Mouse (Mus musculus) MEL (cell line): ENCODE data around the gene Sgms1. TPM values are rescaled to one million over a fixed set of nuclear protein-coding genes. Genes with fewer than 3 reads are reported as not detected.

ENCODE experiments used
- DNase-seq: peaks from one replicate; pipeline ENCODE4 v3.0.0; 2011; ENCODE audit warnings: low read depth, low spot score
- H3K27ac ChIP-seq: 2 replicates; pipeline ENCODE4 v1.5.1; 2012; ENCODE audit warnings: low read depth, mild to moderate bottlenecking, control low read depth, low read length, moderate library complexity; ENCODE audit not compliant: control insufficient read depth
- H3K27me3 ChIP-seq, 2 experiments: fragments of 150-350 bp in 1 of 2; sonication (generic) in 1 of 2; 2 replicates each; pipeline ENCODE4 v1.6.1; 2012; ENCODE audit warnings: low read length in 2 of 2, mild to moderate bottlenecking in 2 of 2, improper control_type of control experiment in 1 of 2, moderate library complexity in 1 of 2; ENCODE audit not compliant: insufficient read depth in 2 of 2, control insufficient read depth in 1 of 2
- H3K36me3 ChIP-seq, 2 experiments: 2 replicates each; pipeline ENCODE4 v1.6.1; 2012 to 2014; ENCODE audit warnings: low read length in 2 of 2, improper control_type of control experiment in 1 of 2, inconsistent platforms in 1 of 2, mild to moderate bottlenecking in 1 of 2; ENCODE audit not compliant: insufficient read depth in 2 of 2, control insufficient read depth in 1 of 2
- H3K4me1 ChIP-seq, 2 experiments: fragments of 150-350 bp in 1 of 2; sonication (generic) in 1 of 2; 2 replicates each; pipeline ENCODE4 v1.6.1; 2012; ENCODE audit warnings: low read length in 2 of 2, improper control_type of control experiment in 1 of 2, mild to moderate bottlenecking in 1 of 2; ENCODE audit not compliant: insufficient read depth in 2 of 2, control insufficient read depth in 1 of 2
- H3K4me3 ChIP-seq, 2 experiments: fragments of 150-350 bp in 1 of 2; sonication (generic) in 1 of 2; 2 replicates each; pipeline ENCODE4 v1.5.1; 2012; ENCODE audit warnings: low read depth in 2 of 2, low read length in 2 of 2, mild to moderate bottlenecking in 2 of 2, moderate library complexity in 2 of 2, control low read depth in 1 of 2, improper control_type of control experiment in 1 of 2; ENCODE audit not compliant: control insufficient read depth in 1 of 2, insufficient read depth in 1 of 2
- H3K79me2 ChIP-seq: 2 replicates; pipeline ENCODE4 v1.6.1; 2012; ENCODE audit warnings: mild to moderate bottlenecking, low read length, moderate library complexity; ENCODE audit not compliant: control insufficient read depth, poor library complexity, insufficient read depth
- H3K9ac ChIP-seq: 2 replicates; pipeline ENCODE4 v1.6.1; 2012; ENCODE audit warnings: low read depth, mild to moderate bottlenecking, control low read depth, low read length, moderate library complexity; ENCODE audit not compliant: control insufficient read depth, poor library complexity, severe bottlenecking
- H3K9me3 ChIP-seq: fragments of 150-350 bp; sonication (generic); replicated peaks from 2 replicates; pipeline ENCODE4 v1.6.1; 2012; ENCODE audit warnings: mild to moderate bottlenecking, low read length, improper control_type of control experiment, moderate library complexity; ENCODE audit not compliant: insufficient read depth
- CHD2 ChIP-seq: IDR thresholded peaks from 2 replicates; pipeline ENCODE4 v1.6.1; 2011; ENCODE audit warnings: low read length, improper control_type of control experiment
- E2F4 ChIP-seq: IDR thresholded peaks from 2 replicates; pipeline ENCODE4 v1.6.1; 2011; ENCODE audit warnings: low read depth, low read length, improper control_type of control experiment, borderline replicate concordance
- EP300 ChIP-seq, 2 experiments: IDR thresholded peaks; 2 replicates each; pipeline ENCODE4 v1.6.1; 2011; ENCODE audit warnings: improper control_type of control experiment in 2 of 2, low read length in 2 of 2, low read depth in 1 of 2, mild to moderate bottlenecking in 1 of 2
- ETS1 ChIP-seq: IDR thresholded peaks from 2 replicates; pipeline ENCODE4 v1.6.1; 2012; ENCODE audit warnings: low read depth, mild to moderate bottlenecking, inconsistent platforms, low read length, improper control_type of control experiment, moderate library complexity
- GABPA ChIP-seq: IDR thresholded peaks from 2 replicates; pipeline ENCODE4 v1.6.1; 2012; ENCODE audit warnings: low read depth, mild to moderate bottlenecking, inconsistent platforms, low read length, improper control_type of control experiment, moderate library complexity
- MAX ChIP-seq: IDR thresholded peaks from 2 replicates; pipeline ENCODE4 v1.6.1; 2011; ENCODE audit warnings: low read length, improper control_type of control experiment
- NRF1 ChIP-seq: IDR thresholded peaks from 2 replicates; pipeline ENCODE4 v1.6.1; 2014; ENCODE audit warnings: low read depth, mild to moderate bottlenecking, inconsistent platforms, low read length, improper control_type of control experiment, moderate library complexity; ENCODE audit not compliant: poor library complexity, insufficient read depth, severe bottlenecking
- POLR2A ChIP-seq, 2 experiments: IDR thresholded peaks; 2 replicates each; pipeline ENCODE4 v1.6.1; 2011 to 2012; ENCODE audit warnings: low read length in 2 of 2, mild to moderate bottlenecking in 2 of 2, control low read depth in 1 of 2, improper control_type of control experiment in 1 of 2, low read depth in 1 of 2, moderate library complexity in 1 of 2; ENCODE audit not compliant: control insufficient read depth in 1 of 2, insufficient read depth in 1 of 2, poor library complexity in 1 of 2
- SMC3 ChIP-seq: IDR thresholded peaks from 2 replicates; pipeline ENCODE4 v1.6.1; 2011; ENCODE audit warnings: low read depth, low read length, improper control_type of control experiment
- TBP ChIP-seq: IDR thresholded peaks from 2 replicates; pipeline ENCODE4 v1.8.0; 2011; ENCODE audit warnings: low read depth, low read length, improper control_type of control experiment
- USF2 ChIP-seq, 2 experiments: IDR thresholded peaks; 2 replicates each; pipeline ENCODE4 v1.6.1; 2011 to 2012; ENCODE audit warnings: improper control_type of control experiment in 2 of 2, low read length in 2 of 2, borderline replicate concordance in 1 of 2, inconsistent platforms in 1 of 2, low read depth in 1 of 2, mild to moderate bottlenecking in 1 of 2; ENCODE audit not compliant: insufficient read depth in 1 of 2
- ZC3H11A ChIP-seq: IDR thresholded peaks from 2 replicates; pipeline ENCODE4 v1.6.1; 2012; ENCODE audit warnings: low read depth, mild to moderate bottlenecking, inconsistent platforms, low read length, improper control_type of control experiment
- ZKSCAN1 ChIP-seq: IDR thresholded peaks from 2 replicates; pipeline ENCODE4 v1.6.1; 2012; ENCODE audit warnings: low read depth, mild to moderate bottlenecking, inconsistent platforms, low read length, improper control_type of control experiment, moderate library complexity
- ZMIZ1 ChIP-seq: IDR thresholded peaks from 2 replicates; pipeline ENCODE4 v1.6.1; 2012; ENCODE audit warnings: low read depth, mild to moderate bottlenecking, inconsistent platforms, low read length, improper control_type of control experiment, moderate library complexity
- polyA plus RNA-seq, 2 experiments: library from polyadenylated mRNA; stranded (reverse) in 1 of 2; unstranded in 1 of 2; fragments of >175 nt in 1 of 2; fragments of >200 nt in 1 of 2; gene quantifications; 2 replicates each; pipeline versions ENCODE4 v1.2.1 to v1.2.4; 2012; ENCODE audit warnings: low replicate concordance in 2 of 2, low read depth in 1 of 2; ENCODE audit not compliant: insufficient read length in 2 of 2, insufficient read depth in 1 of 2, missing spikeins in 1 of 2
- total RNA-seq: library from RNA; depleted of rRNA; stranded (reverse); fragments of 300-350 nt; gene quantifications from 2 replicates; pipeline ENCODE4 v1.2.3, GENCODE M21; 2012

Gene Sgms1
- total and polyA plus RNA-seq, 3 experiments: 16.3 to 18.5 TPM; not detected in 1

DNA sequence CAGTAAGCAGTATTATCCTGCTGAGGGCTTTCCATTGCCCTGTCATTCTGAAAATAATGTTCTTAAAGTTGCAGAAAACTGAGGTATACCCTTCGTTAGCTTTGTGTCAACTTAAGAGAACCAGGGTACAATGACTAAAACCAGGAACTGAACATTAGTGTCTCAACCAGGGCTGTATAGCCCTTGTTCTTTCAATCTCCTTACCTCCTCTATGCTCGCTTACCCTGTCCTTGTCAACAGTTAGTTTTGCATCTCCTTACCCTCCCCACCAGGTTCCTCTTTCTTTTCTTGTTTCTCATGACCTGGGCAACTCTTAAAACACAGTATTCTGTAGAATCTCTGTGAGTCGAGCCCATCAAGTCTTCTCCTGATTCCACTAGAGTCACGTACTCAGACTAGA, 206.5 kb downstream of the Sgms1 start:
- TF ChIP-seq ZC3H11A (no peak), SMC3 (no peak), E2F4 (no peak), MAX (no peak)
- Histone ChIP-seq H3K9ac (no peak overlapping the region), H3K36me3 (peaks cover 0 to 45% of the 10 kb centered on the region in 2 experiments; a peak in 2 of 4 replicates), H3K4me1 (peaks cover 26 to 47% of the 10 kb centered on the region in 2 experiments), H3K4me3 (no peak overlapping the region), H3K27ac (no peak overlapping the region), H3K27me3 (no peaks in the 10 kb centered on the region), H3K79me2 (peaks cover 11% of the 10 kb centered on the region; the same call in 1 of the 2 replicates), H3K9me3 (no peaks in the 10 kb centered on the region)
- DNase-seq: peak; percentile 37

DNA sequence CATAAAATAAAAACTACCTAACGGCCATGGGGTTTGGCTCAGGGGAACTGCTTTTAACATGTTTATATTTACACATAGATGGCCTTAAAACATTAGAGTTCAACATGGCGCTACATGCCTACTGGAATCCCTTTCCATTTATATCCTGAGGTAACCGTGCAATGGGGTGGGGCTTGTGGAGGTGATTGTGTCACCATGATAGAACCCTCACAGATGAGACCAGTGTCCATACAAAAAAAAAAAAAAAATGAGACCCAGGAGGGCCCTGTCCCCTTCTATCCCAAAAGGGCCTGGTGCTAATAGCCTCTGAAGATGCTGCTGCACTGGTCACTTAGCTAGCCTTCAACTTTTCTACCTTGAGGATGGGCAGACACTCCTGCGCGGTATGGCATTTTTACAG, 207.0 kb downstream of the Sgms1 start:
- Histone ChIP-seq H3K79me2 (peaks cover 11% of the 10 kb centered on the region; the same call in 1 of the 2 replicates), H3K4me1 (peaks cover 26 to 43% of the 10 kb centered on the region in 2 experiments), H3K4me3 (no peak overlapping the region), H3K9ac (no peak overlapping the region), H3K9me3 (no peaks in the 10 kb centered on the region), H3K27me3 (no peaks in the 10 kb centered on the region), H3K27ac (no peak overlapping the region), H3K36me3 (peaks cover 0 to 45% of the 10 kb centered on the region in 2 experiments; a peak in 2 of 4 replicates)
- TF ChIP-seq GABPA: no peak
- no peak for TF ChIP-seq NRF1
- TF ChIP-seq MAX: no peak
- TF ChIP-seq ETS1: no peak
- no peak for TF ChIP-seq TBP
- no peak for TF ChIP-seq EP300 (IDR thresholded peaks at IDR 0.05; ENCODE audit: low read depth in 1 of 2, low read length in 2 of 2)
- TF ChIP-seq USF2 (IDR thresholded peaks at IDR 0.05; ENCODE audit: borderline replicate concordance in 1 of 2, insufficient read depth in 1 of 2, low read depth in 1 of 2, low read length in 2 of 2): no peak
- no peak for TF ChIP-seq ZMIZ1
- no peak for TF ChIP-seq POLR2A (IDR thresholded peaks at IDR 0.05; ENCODE audit: control insufficient read depth in 1 of 2, insufficient read depth in 1 of 2, low read depth in 1 of 2, low read length in 2 of 2, poor library complexity in 1 of 2)
- no peak for TF ChIP-seq CHD2
- DNase-seq: no peak

DNA sequence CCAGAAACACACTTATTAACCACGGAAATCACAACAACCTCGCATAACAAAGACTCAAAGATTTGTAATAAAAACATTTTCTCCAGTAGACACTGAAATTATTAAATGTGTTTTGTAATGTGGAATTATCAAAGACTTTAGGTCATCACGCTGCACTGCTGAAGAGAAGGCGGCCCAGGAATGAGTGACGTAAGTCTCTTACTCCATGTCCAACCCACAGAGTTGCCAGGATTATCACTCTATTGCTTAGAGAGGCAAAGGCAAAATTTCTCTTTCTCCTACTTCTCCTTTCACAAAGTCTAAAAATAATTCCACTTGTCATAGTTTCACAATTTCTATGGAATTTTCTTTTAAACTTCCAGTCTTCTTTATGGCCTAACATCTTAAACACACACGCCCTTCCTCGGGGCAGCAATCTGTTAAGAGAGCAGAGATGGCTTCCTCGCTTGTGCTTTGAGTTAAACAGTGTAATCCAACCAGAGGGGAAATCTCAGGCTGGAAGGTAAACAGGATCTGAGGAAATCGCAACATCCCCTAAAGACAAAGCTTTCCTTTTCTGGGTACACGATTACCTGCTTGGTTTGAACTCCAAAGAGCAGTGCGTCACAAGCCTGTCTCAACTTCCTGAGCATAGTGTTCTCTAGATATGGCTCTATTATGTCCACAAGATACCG, 207.7 kb downstream of the Sgms1 start:
- no peak for DNase-seq
- H3K4me3 ChIP-seq: no peak overlapping the region

More for the DNA sequence above, 207.7 kb downstream of the Sgms1 start:
- Histone ChIP-seq H3K9me3 (no peaks in the 10 kb centered on the region), H3K79me2 (peaks cover 11% of the 10 kb centered on the region; the same call in 1 of the 2 replicates), H3K27ac (peak overlapping the region; percentile 44; the same call in 1 of the 2 replicates), H3K27me3 (no peaks in the 10 kb centered on the region), H3K36me3 (peaks cover 0 to 42% of the 10 kb centered on the region in 2 experiments; a peak in 2 of 4 replicates), H3K4me1 (peaks cover 23 to 36% of the 10 kb centered on the region in 2 experiments), H3K9ac (no peak overlapping the region)
- no peak for TF ChIP-seq ZKSCAN1
